8 mouse cellular contexts compared by ENCODE assay signal in genomic region chr3:125849163-125849872, GRCm38 (mm10).
DNase-seq lines count a peak whose midpoint lies in the region; ATAC-seq and TF ChIP-seq lines count a peak whose summit lies in the region.

No protein-coding gene starts in this region.

- H3K4me1 ChIP-seq in hindbrain, embryonic 14.5 days (replicated peaks; ENCODE audit: control insufficient read depth, insufficient read depth, low read length) = no peaks in the 10 kb centered on the region

- in situ Hi-C loops in Patski (cut with MboI; ENCODE audit: low pct_unique_long_range_greater_than_20kb) = loop anchor here (10.0 kb wide), 1 partner anchor 745 kb away; the partner anchor contains the start of gene Camk2d

- ATAC-seq in Patski = peak; percentile 78
- peak; percentile 66; the same call in 1 of the 2 replicates for ATAC-seq in hindbrain, embryonic 14.5 days (ENCODE audit: low FRiP score)

- H3K9ac ChIP-seq in hindbrain, embryonic 14.5 days = no peak overlapping the region

- no peak overlapping the region for H3K4me3 ChIP-seq in hindbrain, embryonic 14.5 days (replicated peaks; ENCODE audit: low read length)

- H3K27me3 ChIP-seq in Patski = no peaks in the 10 kb centered on the region
- no peaks in the 10 kb centered on the region for H3K27me3 ChIP-seq in hindbrain, embryonic 14.5 days (ENCODE audit: control insufficient read depth, insufficient read depth, low read length)

- H3K27ac ChIP-seq in hindbrain, embryonic 14.5 days = no peak overlapping the region

- peak; percentile 23 for DNase-seq in left cerebral cortex, adult 11 months (ENCODE audit: low spot score)
- DNase-seq in left cerebral cortex, postnatal 36 days (ENCODE audit: low spot score in 2 of 2) = no peak
- DNase-seq in Patski (ENCODE audit: low read depth, low spot score) = peak; percentile 35
- peak; percentile 9 to 24 for DNase-seq in cerebellum, postnatal 36 days
- DNase-seq in hindbrain, embryonic 14.5 days (ENCODE audit: low spot score) = peak; percentile 83
- peak; percentile 34 for DNase-seq in lung, postnatal 25 days (ENCODE audit: low spot score)
- DNase-seq in yolk sac, embryonic 10.5 days (ENCODE audit: low spot score) = peak; percentile 7
- no peak for DNase-seq in spleen, adult 18-20 months

- POLR2A ChIA-PET in Patski (lab: Charles Lee) = no interaction called here

- peak; percentile 84 for TF ChIP-seq CTCF in Patski (IDR thresholded peaks at IDR 0.05)

- CTCF ChIA-PET in Patski (lab: Charles Lee) = interaction anchor here (0.8 to 2.3 kb wide), 10 partner anchors 12 to 1054 kb away, joined by 3 to 13 read pairs (median 3); no protein-coding TSS in a partner anchor

- no peaks in the 10 kb centered on the region for H3K36me3 ChIP-seq in hindbrain, embryonic 14.5 days (replicated peaks; ENCODE audit: control insufficient read depth, insufficient read depth)

- H3K4me2 ChIP-seq in hindbrain, embryonic 14.5 days (replicated peaks) = no peak overlapping the region

- no peaks in the 10 kb centered on the region for H3K9me3 ChIP-seq in hindbrain, embryonic 14.5 days (ENCODE audit: control insufficient read depth, low read length)

- intact Hi-C loops in left cerebral cortex, postnatal 36 days (cut with DNase I) = no loop called here

- WGBS in hindbrain, embryonic 14.5 days = 27% methylated on average over 6 of the region's 6 CpGs

Comparison
In these comparisons a context has a peak if more than half of its experiments do, and no peak if none do; other contexts are left out.
1. DNase-seq: peak in left cerebral cortex, adult 11 months (single experiment), Patski (single experiment), cerebellum, postnatal 36 days (2 of 2), hindbrain, embryonic 14.5 days (single experiment), lung, postnatal 25 days (single experiment) and yolk sac, embryonic 10.5 days (single experiment); none in left cerebral cortex, postnatal 36 days (0 of 2) and spleen, adult 18-20 months (0 of 2).